Mouse (Mus musculus) MEL (cell line): ENCODE measurements around the gene Smn1. TPM values are rescaled to one million over a fixed set of nuclear protein-coding genes. Genes with fewer than 3 reads are reported as not detected.
"Not testable (repeated sequence)": the region's sequence is repeated elsewhere in the genome, so short reads cannot be mapped to it uniquely, and the experiment has no call there.

Experiments used
- DNase-seq: peaks from one replicate; pipeline ENCODE4 v3.0.0; 2011; ENCODE audit warnings: low read depth, low spot score
- H3K27ac ChIP-seq: 2 replicates; pipeline ENCODE4 v1.5.1; 2012; ENCODE audit warnings: low read depth, mild to moderate bottlenecking, control low read depth, low read length, moderate library complexity; ENCODE audit not compliant: control insufficient read depth
- H3K27me3 ChIP-seq, 2 experiments: fragments of 150-350 bp in 1 of 2; sonication (generic) in 1 of 2; 2 replicates each; pipeline ENCODE4 v1.6.1; 2012; ENCODE audit warnings: low read length in 2 of 2, mild to moderate bottlenecking in 2 of 2, improper control_type of control experiment in 1 of 2, moderate library complexity in 1 of 2; ENCODE audit not compliant: insufficient read depth in 2 of 2, control insufficient read depth in 1 of 2
- H3K36me3 ChIP-seq, 2 experiments: 2 replicates each; pipeline ENCODE4 v1.6.1; 2012 to 2014; ENCODE audit warnings: low read length in 2 of 2, improper control_type of control experiment in 1 of 2, inconsistent platforms in 1 of 2, mild to moderate bottlenecking in 1 of 2; ENCODE audit not compliant: insufficient read depth in 2 of 2, control insufficient read depth in 1 of 2
- H3K4me1 ChIP-seq, 2 experiments: fragments of 150-350 bp in 1 of 2; sonication (generic) in 1 of 2; 2 replicates each; pipeline ENCODE4 v1.6.1; 2012; ENCODE audit warnings: low read length in 2 of 2, improper control_type of control experiment in 1 of 2, mild to moderate bottlenecking in 1 of 2; ENCODE audit not compliant: insufficient read depth in 2 of 2, control insufficient read depth in 1 of 2
- H3K4me3 ChIP-seq, 2 experiments: fragments of 150-350 bp in 1 of 2; sonication (generic) in 1 of 2; 2 replicates each; pipeline ENCODE4 v1.5.1; 2012; ENCODE audit warnings: low read depth in 2 of 2, low read length in 2 of 2, mild to moderate bottlenecking in 2 of 2, moderate library complexity in 2 of 2, control low read depth in 1 of 2, improper control_type of control experiment in 1 of 2; ENCODE audit not compliant: control insufficient read depth in 1 of 2, insufficient read depth in 1 of 2
- H3K79me2 ChIP-seq: 2 replicates; pipeline ENCODE4 v1.6.1; 2012; ENCODE audit warnings: mild to moderate bottlenecking, low read length, moderate library complexity; ENCODE audit not compliant: control insufficient read depth, poor library complexity, insufficient read depth
- H3K9ac ChIP-seq: 2 replicates; pipeline ENCODE4 v1.6.1; 2012; ENCODE audit warnings: low read depth, mild to moderate bottlenecking, control low read depth, low read length, moderate library complexity; ENCODE audit not compliant: control insufficient read depth, poor library complexity, severe bottlenecking
- H3K9me3 ChIP-seq: fragments of 150-350 bp; sonication (generic); replicated peaks from 2 replicates; pipeline ENCODE4 v1.6.1; 2012; ENCODE audit warnings: mild to moderate bottlenecking, low read length, improper control_type of control experiment, moderate library complexity; ENCODE audit not compliant: insufficient read depth
- CHD2 ChIP-seq: IDR thresholded peaks from 2 replicates; pipeline ENCODE4 v1.6.1; 2011; ENCODE audit warnings: low read length, improper control_type of control experiment
- CTCF ChIP-seq, 3 experiments: IDR thresholded peaks in 2 of 3; conservative IDR thresholded peaks in 1 of 3; 2 replicates each; pipeline ENCODE4 v1.5.1; 2011 to 2012; ENCODE audit warnings: low read length in 3 of 3, low read depth in 2 of 3, mild to moderate bottlenecking in 2 of 3, improper control_type of control experiment in 1 of 3, inconsistent platforms in 1 of 3, mixed read lengths in 1 of 3, moderate library complexity in 1 of 3; ENCODE audit not compliant: control insufficient read depth in 1 of 3, insufficient read depth in 1 of 3, poor library complexity in 1 of 3, severe bottlenecking in 1 of 3
- HCFC1 ChIP-seq: IDR thresholded peaks from 2 replicates; pipeline ENCODE4 v1.6.1; 2012; ENCODE audit warnings: low read depth, mild to moderate bottlenecking, inconsistent platforms, low read length, improper control_type of control experiment, moderate library complexity
- JUND ChIP-seq: IDR thresholded peaks from 2 replicates; pipeline ENCODE4 v1.6.1; 2011; ENCODE audit warnings: low read depth, mild to moderate bottlenecking, improper control_type of control experiment, low read length
- KAT2A ChIP-seq: conservative IDR thresholded peaks from 2 replicates; pipeline ENCODE4 v1.6.1; 2012; ENCODE audit warnings: low read depth, low read length, improper control_type of control experiment, inconsistent platforms
- MAX ChIP-seq: IDR thresholded peaks from 2 replicates; pipeline ENCODE4 v1.6.1; 2011; ENCODE audit warnings: low read length, improper control_type of control experiment
- MAZ ChIP-seq: IDR thresholded peaks from 2 replicates; pipeline ENCODE4 v1.6.1; 2012; ENCODE audit warnings: low read depth, mild to moderate bottlenecking, inconsistent platforms, low read length, improper control_type of control experiment
- MEF2A ChIP-seq: IDR thresholded peaks from 2 replicates; pipeline ENCODE4 v1.6.1; 2014; ENCODE audit warnings: low read depth, mild to moderate bottlenecking, inconsistent platforms, low read length, improper control_type of control experiment; ENCODE audit not compliant: poor library complexity, insufficient replicate concordance, severe bottlenecking; ENCODE audit errors: extremely low read depth
- MXI1 ChIP-seq: IDR thresholded peaks from 2 replicates; pipeline ENCODE4 v1.6.1; 2011; ENCODE audit warnings: mild to moderate bottlenecking, low read depth, low read length, improper control_type of control experiment
- MYB ChIP-seq: IDR thresholded peaks from 2 replicates; pipeline ENCODE4 v1.6.1; 2011; ENCODE audit warnings: mild to moderate bottlenecking, low read depth, low read length, improper control_type of control experiment
- MYC ChIP-seq: IDR thresholded peaks from 2 replicates; pipeline ENCODE4 v1.6.1; 2011; ENCODE audit warnings: low read depth, mild to moderate bottlenecking, low read length, improper control_type of control experiment, moderate library complexity
- NELFE ChIP-seq: IDR thresholded peaks from 2 replicates; pipeline ENCODE4 v1.6.1; 2011; ENCODE audit warnings: low read depth, low read length, improper control_type of control experiment
- POLR2A ChIP-seq, 2 experiments: IDR thresholded peaks; 2 replicates each; pipeline ENCODE4 v1.6.1; 2011 to 2012; ENCODE audit warnings: low read length in 2 of 2, mild to moderate bottlenecking in 2 of 2, control low read depth in 1 of 2, improper control_type of control experiment in 1 of 2, low read depth in 1 of 2, moderate library complexity in 1 of 2; ENCODE audit not compliant: control insufficient read depth in 1 of 2, insufficient read depth in 1 of 2, poor library complexity in 1 of 2
- RCOR1 ChIP-seq: IDR thresholded peaks from 2 replicates; pipeline ENCODE4 v1.6.1; 2012; ENCODE audit warnings: low read depth, mild to moderate bottlenecking, inconsistent platforms, low read length, improper control_type of control experiment
- SIN3A ChIP-seq: IDR thresholded peaks from 2 replicates; pipeline ENCODE4 v1.6.1; 2012; ENCODE audit warnings: low read length, improper control_type of control experiment, inconsistent platforms
- TBP ChIP-seq: IDR thresholded peaks from 2 replicates; pipeline ENCODE4 v1.8.0; 2011; ENCODE audit warnings: low read depth, low read length, improper control_type of control experiment
- USF1 ChIP-seq: IDR thresholded peaks from 2 replicates; pipeline ENCODE4 v1.6.1; 2014; ENCODE audit warnings: low read depth, mild to moderate bottlenecking, inconsistent platforms, low read length, improper control_type of control experiment, moderate library complexity
- ZKSCAN1 ChIP-seq: IDR thresholded peaks from 2 replicates; pipeline ENCODE4 v1.6.1; 2012; ENCODE audit warnings: low read depth, mild to moderate bottlenecking, inconsistent platforms, low read length, improper control_type of control experiment, moderate library complexity
- polyA plus RNA-seq, 2 experiments: library from polyadenylated mRNA; stranded (reverse) in 1 of 2; unstranded in 1 of 2; fragments of >175 nt in 1 of 2; fragments of >200 nt in 1 of 2; gene quantifications; 2 replicates each; pipeline versions ENCODE4 v1.2.1 to v1.2.4; 2012; ENCODE audit warnings: low replicate concordance in 2 of 2, low read depth in 1 of 2; ENCODE audit not compliant: insufficient read length in 2 of 2, insufficient read depth in 1 of 2, missing spikeins in 1 of 2
- total RNA-seq: library from RNA; depleted of rRNA; stranded (reverse); fragments of 300-350 nt; gene quantifications from 2 replicates; pipeline ENCODE4 v1.2.3, GENCODE M21; 2012

Smn1 gene
- total and polyA plus RNA-seq, 3 experiments: 49.0 to 124 TPM; not detected in 1

DNA sequence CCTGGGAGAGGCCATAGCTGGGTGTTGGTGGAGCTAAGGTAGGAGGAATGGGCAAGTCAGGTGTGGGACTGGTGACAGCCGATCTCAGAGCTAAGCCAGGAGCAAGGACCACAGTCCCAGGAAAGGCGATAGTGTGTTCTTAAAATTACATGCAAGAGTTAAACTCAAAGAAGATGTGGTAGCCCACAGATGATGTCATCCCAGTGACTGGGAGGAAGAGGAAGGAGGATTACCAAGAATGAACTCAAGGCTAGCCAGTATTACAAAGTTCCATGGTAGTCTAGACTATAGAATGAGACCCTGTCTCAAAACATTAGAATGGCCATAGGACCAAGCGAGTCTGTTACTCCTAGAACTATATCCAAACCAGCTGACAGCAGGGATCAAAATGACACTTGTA, 32.0 kb downstream of the Smn1 start:
- Histone ChIP-seq H3K9ac (no peak overlapping the region), H3K9me3 (no peaks in the 10 kb centered on the region), H3K36me3 (no peaks in the 10 kb centered on the region), H3K4me3 (no peak overlapping the region), H3K27me3 (no peaks in the 10 kb centered on the region), H3K27ac (no peak overlapping the region), H3K4me1 (no peaks in the 10 kb centered on the region), H3K79me2 (no peaks in the 10 kb centered on the region)
- TF ChIP-seq ZKSCAN1: no peak
- no peak for TF ChIP-seq MXI1
- no peak for TF ChIP-seq KAT2A
- no peak for TF ChIP-seq CHD2
- TF ChIP-seq MYB: no peak
- TF ChIP-seq CTCF (IDR thresholded peaks at IDR 0.05 in 2 of 3, conservative IDR thresholded peaks at IDR 0.05 in 1 of 3; ENCODE audit: control insufficient read depth in 1 of 3, insufficient read depth in 1 of 3, low read depth in 2 of 3, low read length in 3 of 3, poor library complexity in 1 of 3, severe bottlenecking in 1 of 3): no peak
- no peak for TF ChIP-seq HCFC1
- no peak for TF ChIP-seq MAX
- no peak for TF ChIP-seq RCOR1
- TF ChIP-seq NELFE: no peak
- TF ChIP-seq POLR2A (IDR thresholded peaks at IDR 0.05; ENCODE audit: control insufficient read depth in 1 of 2, insufficient read depth in 1 of 2, low read depth in 1 of 2, low read length in 2 of 2, poor library complexity in 1 of 2): no peak
- TF ChIP-seq MEF2A: no peak
- no peak for TF ChIP-seq TBP
- no peak for TF ChIP-seq JUND
- no peak for TF ChIP-seq USF1
- TF ChIP-seq MYC: no peak
- TF ChIP-seq MAZ: no peak
- no peak for TF ChIP-seq SIN3A
- DNase-seq: no peak

DNA sequence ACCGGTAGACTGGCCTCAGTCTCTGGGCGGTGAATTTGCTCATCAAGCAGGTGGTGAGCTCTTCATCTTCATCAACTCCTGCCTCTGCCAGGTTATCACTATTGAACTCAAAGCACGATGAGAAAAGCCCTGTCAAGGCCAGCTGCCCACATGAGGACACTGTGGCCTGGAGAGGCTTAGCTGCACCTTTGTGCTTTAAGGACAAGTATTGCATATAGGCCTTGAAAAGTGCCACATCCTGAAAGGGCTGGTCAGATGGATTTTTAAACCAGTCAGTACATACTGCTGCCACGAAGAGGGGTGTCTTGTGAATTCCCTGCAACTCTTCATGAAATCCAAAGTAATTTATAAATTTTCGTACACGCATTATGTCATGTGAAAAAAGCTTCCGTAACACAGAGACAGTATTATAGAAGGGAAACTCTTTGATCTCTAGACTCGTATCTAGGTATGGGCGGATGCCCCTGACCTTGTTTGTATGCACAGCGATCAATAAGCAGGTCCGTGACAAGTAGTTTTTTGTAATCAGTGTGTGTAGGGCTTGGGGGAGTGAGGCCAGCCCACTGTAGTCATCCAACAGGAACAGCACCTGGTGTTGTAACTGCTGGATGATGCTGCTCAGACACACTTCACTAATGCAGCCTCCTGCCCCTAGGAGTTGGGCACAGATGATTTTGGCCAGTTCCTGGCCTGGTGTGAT, 36.7 kb downstream of the Smn1 start:
- not testable (repeated sequence) for H3K27ac ChIP-seq, DNase-seq, H3K27me3 ChIP-seq, H3K9ac ChIP-seq, H3K36me3 ChIP-seq, H3K4me3 ChIP-seq, H3K9me3 ChIP-seq, H3K4me1 ChIP-seq, H3K79me2 ChIP-seq

DNA sequence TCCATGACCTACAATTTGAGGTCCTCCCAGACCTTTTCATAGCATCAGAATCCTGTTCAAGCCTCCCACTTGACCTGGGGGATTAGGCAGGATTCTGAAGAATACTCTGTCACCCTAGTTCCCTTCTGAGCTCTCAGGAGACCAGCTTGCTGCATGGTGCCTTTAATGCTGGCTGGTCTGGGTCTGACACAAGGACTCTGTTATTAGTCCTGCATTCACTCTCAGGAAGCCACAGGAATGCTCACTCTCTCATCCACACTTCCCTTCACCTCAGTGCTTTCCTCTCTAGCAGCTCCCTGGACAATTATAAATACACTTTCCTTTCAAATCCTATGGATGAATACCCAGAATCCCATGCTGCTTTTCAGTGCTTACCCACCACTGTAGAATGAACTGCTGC, 37.8 kb downstream of the Smn1 start:
- not testable (repeated sequence) for H3K9ac ChIP-seq, H3K27me3 ChIP-seq, H3K79me2 ChIP-seq, DNase-seq, H3K9me3 ChIP-seq, H3K36me3 ChIP-seq, H3K4me3 ChIP-seq, H3K4me1 ChIP-seq, H3K27ac ChIP-seq

DNA sequence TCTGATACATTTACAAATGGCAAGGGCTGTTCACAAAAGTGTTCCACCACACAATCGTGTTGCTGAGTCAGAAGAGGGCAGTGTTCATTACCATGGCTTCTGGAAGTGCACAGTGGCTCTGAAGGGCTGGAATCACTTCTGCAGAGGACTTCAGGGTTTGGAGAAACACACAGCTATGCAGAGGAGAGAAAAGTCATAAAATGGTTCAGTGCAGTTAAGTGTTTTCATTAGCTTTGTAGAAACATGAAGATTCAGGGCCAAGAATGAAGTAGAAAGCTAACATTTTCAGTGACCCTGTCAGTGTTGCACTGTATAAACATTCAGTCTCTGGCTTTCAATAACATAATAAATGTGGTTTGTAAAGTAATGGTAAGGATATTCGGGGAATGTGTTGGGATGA, 41.7 kb downstream of the Smn1 start:
- not testable (repeated sequence) for H3K4me1 ChIP-seq, H3K27ac ChIP-seq, H3K36me3 ChIP-seq, H3K9ac ChIP-seq, H3K27me3 ChIP-seq, DNase-seq, H3K79me2 ChIP-seq, H3K9me3 ChIP-seq, H3K4me3 ChIP-seq

DNA sequence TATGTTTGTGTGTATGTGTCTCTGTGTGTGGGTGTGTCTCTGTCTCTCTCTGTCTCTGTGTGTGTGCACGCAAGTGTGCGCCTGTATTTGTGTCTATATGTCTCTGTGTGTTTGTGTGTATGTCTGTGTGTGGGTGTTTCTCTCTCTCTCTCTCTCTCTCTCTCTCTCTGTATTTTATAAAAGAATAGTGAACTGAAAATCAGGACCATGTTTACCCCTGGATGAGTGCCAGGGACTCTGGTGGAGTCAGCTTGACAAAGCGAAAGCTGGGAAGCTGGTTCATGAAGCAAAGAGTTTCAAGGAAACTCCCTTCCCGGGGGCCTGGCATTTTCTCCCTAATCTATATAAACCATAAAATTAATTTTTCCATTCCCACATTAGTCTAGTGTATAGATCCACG, 49.7 kb downstream of the Smn1 start:
- not testable (repeated sequence) for H3K4me1 ChIP-seq, H3K9ac ChIP-seq, H3K9me3 ChIP-seq, H3K27me3 ChIP-seq, H3K36me3 ChIP-seq, H3K79me2 ChIP-seq, H3K27ac ChIP-seq, DNase-seq, H3K4me3 ChIP-seq
